Mouse (Mus musculus): Measurements from ENCODE around the gene Rpl24.

Rpl24 gene

DNA sequence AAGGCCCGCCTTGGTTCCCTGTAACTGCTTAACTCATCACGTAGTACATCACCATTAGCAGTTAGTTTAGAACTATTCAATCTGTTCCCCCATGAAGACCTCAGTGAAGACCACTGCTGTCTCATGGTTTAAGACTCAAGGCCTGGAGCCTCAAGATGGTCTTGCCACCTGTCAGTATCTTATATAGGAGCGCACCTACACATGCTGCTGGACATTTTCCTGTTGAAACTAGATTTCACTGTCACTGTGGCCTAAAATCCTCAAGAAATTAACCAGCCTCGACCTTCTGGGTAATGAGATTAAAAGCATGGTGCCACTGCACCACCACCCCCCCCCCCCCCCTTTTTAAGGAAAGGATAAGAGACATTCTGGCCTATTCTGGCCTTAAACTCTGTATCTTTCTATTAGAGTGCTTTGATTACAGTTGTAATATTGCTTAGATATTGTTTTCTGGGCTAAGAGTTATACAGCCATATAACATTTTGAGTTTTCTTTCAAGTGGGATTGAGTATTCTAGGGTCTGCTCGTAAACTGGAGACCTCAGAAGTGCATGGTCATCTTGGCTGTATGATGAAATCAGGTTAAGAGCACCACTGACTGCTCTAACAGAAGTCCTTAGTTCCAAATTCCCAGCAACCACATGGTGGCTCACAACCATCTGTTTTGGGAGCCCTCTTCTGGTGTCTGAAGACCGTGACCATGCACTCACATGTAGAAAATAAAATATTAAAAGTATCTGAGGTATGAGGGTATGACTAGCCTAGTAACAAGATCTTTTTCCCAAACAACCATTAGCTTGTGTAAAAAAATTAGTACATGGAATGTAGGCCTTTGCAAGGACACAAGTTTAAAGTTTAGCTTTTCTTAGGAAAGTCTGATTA, 5.9 kb downstream of the Rpl24 start:
- DNase-seq (ENCODE audit: low spot score), result no peak

DNA sequence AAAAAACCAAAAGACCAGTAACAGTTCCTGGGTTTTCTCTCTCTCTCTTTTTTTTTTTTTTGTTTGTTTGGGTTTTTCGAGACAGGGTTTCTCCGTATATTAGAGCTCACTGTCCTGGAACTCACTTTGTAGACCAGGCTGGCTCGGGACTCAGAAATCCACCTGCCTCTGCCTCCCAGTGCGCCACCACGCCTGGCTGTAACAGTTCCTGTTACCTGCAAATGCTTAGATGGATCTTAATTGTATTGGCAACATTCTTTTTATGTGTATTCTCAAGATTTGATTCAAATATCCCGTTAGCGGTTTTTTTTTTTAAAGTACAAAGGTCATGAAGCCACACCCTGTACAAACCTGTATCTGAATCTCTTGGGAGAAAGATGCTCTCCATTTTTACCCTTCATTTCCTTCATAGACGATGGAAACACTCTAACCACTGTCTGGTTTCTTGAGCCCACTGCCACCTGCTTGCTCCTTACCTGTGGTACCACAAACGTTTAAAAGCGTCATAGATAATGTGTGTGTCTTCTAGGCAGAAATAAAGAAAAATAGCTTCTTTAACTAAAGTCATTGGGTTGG, 6.6 kb downstream of the Rpl24 start:
- no peak for DNase-seq (ENCODE audit: low spot score)

DNA sequence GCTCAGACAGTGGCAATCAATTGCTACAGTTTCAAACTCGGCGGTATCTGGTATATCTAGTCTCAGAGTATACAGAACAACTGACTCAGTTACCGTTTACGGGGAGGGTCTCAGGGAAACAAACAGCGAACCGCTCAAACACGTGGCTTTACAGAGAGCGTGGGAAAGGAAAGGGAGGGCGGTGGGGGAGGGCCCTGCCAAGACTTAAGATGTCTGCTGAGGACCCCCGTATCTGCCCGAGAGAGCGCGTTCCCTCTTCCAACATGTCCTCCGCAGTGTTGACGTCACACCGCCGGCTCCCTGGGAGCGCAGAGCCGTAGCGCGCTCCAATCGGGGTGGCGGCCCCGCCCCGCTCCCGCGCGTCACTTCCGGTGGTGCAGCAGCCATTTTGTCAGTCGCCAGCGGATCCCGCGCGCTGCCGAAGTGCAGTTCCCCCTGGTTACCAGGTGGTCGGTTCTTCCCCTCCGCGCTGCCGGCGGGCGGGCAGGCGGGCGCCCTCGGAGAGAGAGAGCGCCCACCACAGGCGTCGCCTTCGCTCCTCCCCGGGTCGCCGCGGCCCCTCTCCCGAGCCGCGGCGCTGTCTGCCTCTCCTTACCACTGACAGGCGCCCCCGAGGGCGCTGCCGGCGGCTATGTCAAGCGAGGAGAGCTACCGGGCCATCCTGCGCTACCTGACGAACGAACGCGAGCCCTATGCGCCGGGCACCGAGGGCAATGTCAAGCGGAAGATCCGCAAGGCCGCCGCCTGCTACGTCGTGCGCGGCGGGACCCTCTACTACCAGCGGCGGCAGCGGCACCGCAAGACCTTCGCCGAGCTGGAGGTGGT, 7.6 kb downstream of the Rpl24 start, which contains the start of gene Zbtb11:
Gene Zbtb11 (plus strand): TSS at position 453 of the 825 bp plus-strand sequence.
- DNase-seq (ENCODE audit: low spot score), result peak; percentile 99

DNA sequence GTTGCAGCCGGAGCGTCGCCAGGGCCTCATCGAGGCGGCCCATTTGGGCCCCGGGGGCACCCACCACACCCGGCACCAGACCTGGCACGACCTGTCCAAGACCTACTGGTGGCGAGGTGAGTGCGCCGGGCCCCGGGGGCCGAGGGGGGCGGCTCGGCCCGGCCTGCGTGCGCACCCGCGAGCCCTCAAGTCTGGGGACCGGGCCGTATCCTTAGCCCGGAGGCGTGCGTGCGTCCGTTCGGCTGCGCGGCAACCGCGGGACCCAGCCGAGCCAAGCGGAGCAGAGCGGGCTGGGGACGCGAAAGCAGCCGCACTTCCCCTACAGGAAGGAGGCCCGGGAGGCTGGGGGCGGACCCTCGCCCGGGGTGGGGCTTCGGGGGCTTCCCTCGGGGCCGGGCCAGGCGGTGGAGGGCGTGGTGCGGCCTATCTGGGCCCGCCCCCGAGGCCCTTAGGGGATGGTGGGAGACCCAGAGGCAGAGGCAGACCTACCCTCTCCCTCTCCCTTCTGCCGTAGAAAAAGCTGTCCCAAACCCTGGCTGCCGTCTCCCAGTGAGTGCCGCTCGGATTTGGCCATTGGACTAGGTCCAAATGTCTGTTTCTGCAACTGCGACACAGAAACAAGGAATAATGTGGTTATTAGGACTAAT, 8.3 kb downstream of the Rpl24 start:
- DNase-seq (ENCODE audit: low spot score), result peak; percentile 88

DNA sequence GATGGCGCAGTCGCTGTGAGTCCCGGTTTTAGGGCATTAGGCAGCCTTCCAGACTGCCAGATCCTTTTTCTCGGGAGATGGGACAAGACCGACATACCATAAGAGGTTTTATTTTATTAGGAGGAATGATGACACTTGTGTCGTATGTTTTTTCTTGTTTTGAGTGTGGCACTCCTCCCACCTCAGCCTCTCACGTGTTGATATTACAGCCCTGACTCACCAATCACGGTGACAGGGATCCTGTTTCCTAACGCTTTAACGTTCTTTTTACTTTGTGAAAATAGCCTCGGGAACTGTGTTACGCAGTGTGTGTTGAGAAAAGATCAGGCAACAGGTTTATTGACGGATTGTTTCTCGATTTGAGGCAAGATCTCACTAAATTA, 8.8 kb downstream of the Rpl24 start:
- DNase-seq (ENCODE audit: low spot score), result peak; percentile 47

DNA sequence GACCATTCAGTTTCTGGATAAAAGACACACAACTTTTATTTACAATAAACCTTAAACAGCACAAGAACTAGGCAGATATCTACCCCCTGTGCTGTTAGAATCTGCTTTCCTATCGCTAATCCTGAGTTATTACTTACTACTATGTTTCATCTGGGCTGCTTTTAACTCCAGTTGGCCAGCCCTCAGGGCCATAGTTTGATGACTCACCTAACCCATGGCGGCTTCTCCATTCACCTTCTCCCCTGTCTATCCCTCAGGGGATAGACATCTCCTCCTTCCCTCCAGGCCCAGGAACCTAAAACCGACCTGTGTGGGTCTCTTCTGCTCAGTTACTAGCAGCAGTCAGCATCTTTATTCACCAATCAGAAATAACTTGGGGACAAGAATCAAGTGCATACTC, 19.9 kb downstream of the Rpl24 start:
- DNase-seq (ENCODE audit: low spot score), result no peak

DNA sequence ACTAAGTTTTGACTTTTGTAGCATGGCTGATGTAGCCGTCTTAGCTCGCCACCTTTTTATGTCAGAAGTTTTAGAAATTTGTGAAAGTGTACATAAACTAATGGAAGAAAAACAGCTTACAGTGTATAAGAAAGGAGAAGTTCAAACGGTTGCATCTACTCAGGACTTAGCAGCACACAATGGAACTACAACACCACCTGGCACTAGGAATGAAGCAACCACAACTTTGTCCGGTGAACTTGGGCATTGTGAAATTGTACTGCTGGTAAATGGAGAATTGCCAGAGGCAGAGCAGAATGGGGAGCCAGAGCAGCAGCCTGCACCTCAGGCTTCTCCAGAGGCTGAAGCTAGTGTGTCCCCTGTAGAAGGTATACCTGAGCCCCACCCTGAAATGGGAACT, 24.2 kb downstream of the Rpl24 start:
- DNase-seq (ENCODE audit: low spot score), result no peak

DNA sequence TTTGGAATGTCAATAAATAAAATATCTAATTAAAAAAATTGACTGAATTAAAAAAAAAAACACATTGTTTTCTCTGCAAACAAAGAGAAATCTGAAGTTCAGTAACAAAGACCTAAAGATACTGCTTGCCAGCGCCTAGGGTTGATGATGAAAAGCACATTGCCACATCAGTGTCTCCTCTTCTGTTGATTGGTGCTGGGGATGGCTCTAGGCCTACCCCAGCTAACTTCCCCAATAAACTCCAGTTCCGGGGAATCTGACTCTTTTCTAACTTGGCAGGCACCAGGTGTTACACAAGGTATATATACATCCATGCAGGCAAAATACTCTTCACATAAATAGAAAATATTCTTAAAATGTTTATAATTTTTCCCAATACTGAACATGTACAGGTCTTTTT, 28.2 kb downstream of the Rpl24 start:
- no peak for DNase-seq (ENCODE audit: low spot score)

DNA sequence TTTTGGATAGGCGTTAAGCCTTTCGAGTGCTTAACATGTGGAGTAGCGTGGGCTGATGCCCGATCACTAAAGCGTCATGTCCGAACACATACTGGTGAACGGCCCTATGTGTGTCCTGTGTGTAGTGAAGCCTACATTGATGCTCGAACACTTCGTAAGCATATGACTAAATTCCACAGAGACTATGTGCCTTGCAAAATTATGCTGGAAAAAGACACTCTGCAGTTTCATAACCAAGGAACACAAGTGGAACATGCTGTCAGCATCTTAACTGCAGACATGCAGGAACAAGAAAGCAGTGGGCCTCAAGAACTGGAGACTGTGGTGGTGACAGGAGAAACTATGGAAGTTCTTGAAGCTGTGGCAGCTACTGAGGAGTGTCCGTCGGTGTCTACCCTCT, 40.7 kb downstream of the Rpl24 start:
- DNase-seq (ENCODE audit: low spot score), result no peak

DNA sequence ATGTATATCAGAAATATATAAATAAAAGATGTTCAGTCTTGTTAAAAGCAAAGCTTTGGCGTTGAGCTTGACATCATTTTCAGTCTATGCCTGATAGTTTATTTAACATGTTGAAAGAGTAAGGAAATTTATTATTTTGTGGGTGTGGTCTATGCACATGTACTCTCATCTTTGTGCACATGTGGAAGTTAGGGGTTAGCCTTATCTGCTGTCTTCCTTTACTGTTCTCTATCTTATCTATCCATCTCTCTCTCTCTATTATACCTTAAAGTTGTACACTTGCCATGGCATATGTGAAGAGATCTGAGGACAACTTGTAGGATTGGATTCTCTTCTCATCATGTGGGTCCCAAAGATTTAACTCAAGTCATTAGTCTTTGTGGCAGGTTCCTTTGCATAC, 42.8 kb downstream of the Rpl24 start:
- DNase-seq (ENCODE audit: low spot score), result no peak

DNA sequence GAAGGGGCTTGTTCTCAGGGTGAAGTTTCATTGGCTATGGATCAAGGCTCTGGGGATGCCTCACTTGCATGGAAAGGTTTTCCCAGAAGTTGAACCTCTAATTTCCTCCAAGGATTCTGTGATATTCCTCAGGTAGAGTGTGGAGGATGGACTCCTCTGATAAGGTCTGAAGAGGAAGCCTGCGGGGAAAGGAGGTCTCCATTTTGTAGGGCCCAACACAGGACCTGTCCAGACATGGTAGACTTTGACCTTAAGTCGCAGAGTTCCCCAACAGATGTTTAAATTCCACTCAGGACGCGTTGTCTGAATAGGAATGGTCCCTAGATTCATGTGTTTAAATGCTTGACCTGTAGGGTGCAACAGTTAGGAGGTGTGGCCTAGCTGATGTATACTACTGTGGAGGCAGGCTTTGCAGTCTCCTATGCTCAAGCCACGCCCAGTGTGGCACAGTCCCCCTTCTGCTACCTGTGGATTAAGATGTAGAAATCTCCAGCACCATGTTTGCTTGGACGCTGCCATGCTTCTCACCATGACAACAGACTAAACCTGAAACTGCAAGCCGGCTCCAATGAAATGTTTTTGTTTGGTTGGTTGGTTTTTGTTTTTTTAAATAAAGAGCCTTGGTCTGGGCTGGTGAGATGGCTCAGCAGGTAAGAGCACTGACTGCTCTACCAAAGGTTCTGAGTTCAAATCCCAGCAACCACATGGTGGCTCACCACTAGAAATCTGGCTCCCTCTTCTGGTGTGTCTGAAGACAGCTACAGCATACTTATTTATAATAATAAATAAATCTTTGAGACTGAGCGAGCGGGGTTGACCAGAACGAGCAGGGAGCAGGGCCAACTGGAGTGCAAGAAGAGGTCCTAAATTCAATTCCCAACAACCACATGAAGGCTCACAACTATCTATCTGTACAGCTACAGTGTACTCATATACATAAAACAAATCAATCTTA, 47.0 kb downstream of the Rpl24 start:
- DNase-seq (ENCODE audit: low spot score), result no peak

DNA sequence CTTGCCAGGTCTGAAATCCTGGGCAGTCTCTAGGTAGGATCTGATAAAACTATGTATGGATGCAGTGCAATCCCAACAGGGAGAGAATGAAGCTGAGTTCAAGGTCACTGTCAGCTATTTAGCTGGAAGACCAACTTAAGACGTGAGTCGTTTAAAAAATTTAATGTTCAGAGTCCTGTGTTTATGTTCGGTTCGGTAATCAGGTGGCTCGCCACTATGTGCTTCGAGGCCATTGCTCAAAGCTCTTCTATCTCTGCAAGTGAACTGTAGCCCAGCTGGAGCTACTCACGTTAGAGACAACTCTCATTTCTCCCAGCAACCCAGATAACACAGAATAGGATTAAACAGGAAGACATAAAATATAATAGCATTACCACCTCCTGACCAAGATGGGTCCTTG, 48.0 kb downstream of the Rpl24 start:
- no peak for DNase-seq (ENCODE audit: low spot score)

DNA sequence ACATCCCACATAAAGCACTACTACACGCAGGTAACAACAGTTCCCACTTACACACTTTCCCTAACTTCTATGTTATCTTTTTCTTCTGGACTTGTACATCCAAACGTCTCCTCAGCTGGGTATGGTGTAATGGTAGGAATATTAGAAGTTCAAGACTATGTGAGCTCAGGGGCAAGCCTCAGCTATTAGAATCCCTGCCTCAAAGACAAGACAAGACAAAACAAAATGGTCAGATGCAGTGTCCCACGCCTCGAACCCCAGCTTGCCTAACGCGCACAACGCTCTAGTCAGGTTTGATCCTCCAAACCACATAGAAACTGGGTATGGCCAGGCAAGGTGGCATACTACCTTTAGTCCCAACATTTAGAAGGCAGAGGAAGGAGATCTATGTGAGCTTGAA, 53.6 kb downstream of the Rpl24 start:
- no peak for DNase-seq (ENCODE audit: low spot score)
